Mouse (Mus musculus) heart, adult 2 months (tissue): ENCODE data around the gene 3300002I08Rik.
"Not testable (repeated sequence)": the region's sequence is repeated elsewhere in the genome, so short reads cannot be mapped to it uniquely, and the experiment has no call there.

Source experiments
- CTCF ChIP-seq: fragments of 200-600 bp; IDR thresholded peaks from 2 replicates; pipeline ENCODE4 v1.8.1; 2022; ENCODE audit warnings: antibody characterized with exemption, mild to moderate bottlenecking, moderate library complexity
- EP300 ChIP-seq: fragments of 200-500 bp; IDR thresholded peaks from 2 replicates; pipeline ENCODE4 v1.6.1; 2011; ENCODE audit warnings: low read depth, low read length, control low read depth; ENCODE audit not compliant: insufficient read depth
- POLR2A ChIP-seq: fragments of 200-500 bp; IDR thresholded peaks from 2 replicates; pipeline ENCODE4 v1.6.1; 2011; ENCODE audit warnings: mild to moderate bottlenecking, low read depth, low read length, control low read depth; ENCODE audit not compliant: insufficient read depth

DNA sequence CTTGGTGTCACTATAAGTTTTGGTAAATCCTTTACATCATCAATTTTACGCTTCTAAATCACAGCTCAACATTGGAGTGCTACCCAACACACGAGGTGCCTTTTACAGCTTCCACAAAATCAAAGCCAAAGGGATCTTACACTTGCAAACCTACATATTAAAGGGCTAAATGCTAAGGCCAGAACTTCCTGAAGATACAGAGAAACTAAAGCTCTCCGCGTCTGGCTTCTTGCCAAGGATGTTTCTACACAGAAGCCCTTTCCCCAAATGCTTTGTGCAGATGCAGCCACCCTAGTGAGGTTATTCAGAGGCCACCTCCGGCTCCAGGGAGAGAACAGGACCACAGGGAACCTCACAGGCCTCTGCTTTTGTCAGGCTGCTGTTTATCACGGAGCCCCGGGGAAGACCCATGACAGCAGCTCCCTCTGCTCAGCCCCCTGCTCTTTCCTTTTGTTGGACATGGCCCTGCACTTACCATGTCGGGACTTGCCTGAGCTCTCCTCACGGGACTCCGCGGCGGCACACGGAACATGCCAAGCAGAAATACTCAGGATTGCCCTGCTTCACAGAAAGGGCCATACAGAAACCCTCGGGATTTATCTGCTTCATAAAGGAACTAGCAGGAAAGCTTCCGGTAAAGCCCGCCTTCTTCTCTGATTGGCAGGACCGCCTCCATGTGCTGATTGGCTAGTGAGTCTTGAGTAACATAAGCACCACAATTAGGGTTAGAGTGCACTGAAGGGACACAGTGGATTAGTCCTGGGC lies at the start of gene 3300002I08Rik:
- TF ChIP-seq CTCF, EP300: not testable (repeated sequence)
- TF ChIP-seq POLR2A, result peak; percentile 49
